Mouse (Mus musculus): ENCODE measurements at regions not wholly inside any gene's neighbourhood (a gene's known extent, or its start where the extent isn't known, plus 50 kb on each side); places are given as distances from the start of the nearest gene placed in this dataset.

DNA sequence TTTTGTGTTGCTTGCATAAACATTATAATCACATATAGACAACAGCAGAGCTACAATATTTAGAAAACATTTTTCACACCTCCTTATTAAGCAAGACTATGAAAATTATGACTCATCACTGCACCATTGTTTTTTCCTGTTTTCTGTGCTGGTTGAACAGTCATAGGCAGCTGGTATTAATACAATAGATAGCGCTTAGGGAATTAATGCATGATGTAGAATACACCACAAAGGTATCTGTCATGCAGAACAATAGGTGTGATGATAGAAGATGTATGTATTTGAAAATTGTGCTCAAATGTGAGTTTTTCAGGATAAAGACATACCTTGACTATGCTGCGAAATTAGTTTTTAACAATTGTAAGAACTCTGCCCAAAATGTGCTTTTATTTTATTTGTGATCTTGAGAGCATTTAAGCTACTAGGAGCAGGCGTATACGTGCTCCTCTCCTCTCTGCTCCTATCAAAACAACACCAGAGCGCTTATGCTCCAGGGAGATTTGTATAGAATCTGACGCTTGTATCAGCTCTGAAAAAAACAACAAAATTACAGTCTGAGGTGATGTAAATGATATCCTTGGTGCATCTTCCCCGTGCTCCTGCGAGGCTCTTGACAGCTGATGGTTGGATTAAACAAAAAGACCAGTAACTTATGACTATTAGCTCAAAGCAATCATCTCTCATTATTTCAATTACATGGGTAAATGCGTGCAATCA lies 560.1 kb downstream of the Gm43517 start:
- TF ChIP-seq CTCF (IDR thresholded peaks at IDR 0.05) (no peak), EP300 (IDR thresholded peaks at IDR 0.05) (no peak)
